Mouse (Mus musculus): ENCODE results near the gene Snx29. TPM values are rescaled to one million over a fixed set of nuclear protein-coding genes. Genes with fewer than 3 reads are reported as not detected.

Snx29 gene
- polyA plus RNA-seq, 1 experiment from 2014 or later: 6.9 TPM

GRCm38 (mm10) chr16:11323324-11324051, 780 bp downstream of the Snx29 start:
- no peak for TF ChIP-seq CTCF (IDR thresholded peaks at IDR 0.05; ENCODE audit: low read depth)

GRCm38 (mm10) chr16:11330081-11330800, 7.5 kb downstream of the Snx29 start:
- no peak for TF ChIP-seq CTCF (IDR thresholded peaks at IDR 0.05; ENCODE audit: low read depth)
- 65% methylated on average over 3 of the region's 3 CpGs for WGBS
- Histone ChIP-seq H3K4me1 (replicated peaks; ENCODE audit: insufficient read depth, low read length) (no peaks in the 10 kb centered on the region), H3K27ac (0 out of 2 replicates have a peak overlapping the region, but pooled peaks have one; percentile 31), H3K36me3 (ENCODE audit: insufficient read depth, low read length) (no peaks in the 10 kb centered on the region), H3K9ac (ENCODE audit: low read depth, low read length) (no peak overlapping the region), H3K27me3 (ENCODE audit: insufficient read depth, low read length) (no peaks in the 10 kb centered on the region), H3K9me3 (replicated peaks; ENCODE audit: low read length) (no peaks in the 10 kb centered on the region), H3K4me2 (ENCODE audit: low read length) (no peak overlapping the region), H3K4me3 (replicated peaks; ENCODE audit: low read depth, low read length) (no peak overlapping the region)
- 0 out of 2 replicates have a peak, but pooled peaks have one; percentile 52 for ATAC-seq (replicated peaks; ENCODE audit: low FRiP score, low read depth)
- DNase-seq (ENCODE audit: low spot score): no peak

More at GRCm38 (mm10) chr16:11323324-11324051, 780 bp downstream of the Snx29 start:
- H3K27me3 ChIP-seq (ENCODE audit: insufficient read depth, low read length): no peaks in the 10 kb centered on the region
- H3K4me2 ChIP-seq (ENCODE audit: low read length): peak overlapping the region; percentile 76
- DNase-seq (ENCODE audit: low spot score): peak; percentile 37
- H3K9ac ChIP-seq (ENCODE audit: low read depth, low read length): peak overlapping the region; percentile 75
- peak overlapping the region; percentile 85 for H3K27ac ChIP-seq
- peak; percentile 12; the same call in 1 of the 2 replicates for ATAC-seq (replicated peaks; ENCODE audit: low FRiP score, low read depth)
- no peaks in the 10 kb centered on the region for H3K9me3 ChIP-seq (replicated peaks; ENCODE audit: low read length)
- no peaks in the 10 kb centered on the region for H3K36me3 ChIP-seq (ENCODE audit: insufficient read depth, low read length)
- WGBS: 3% methylated on average over 17 of the region's 17 CpGs
- H3K4me1 ChIP-seq (replicated peaks; ENCODE audit: insufficient read depth, low read length): no peaks in the 10 kb centered on the region
- H3K4me3 ChIP-seq (replicated peaks; ENCODE audit: low read depth, low read length): peak overlapping the region; percentile 77

GRCm38 (mm10) chr16:11331030-11331429, 8.3 kb downstream of the Snx29 start:
- H3K4me3 ChIP-seq (replicated peaks; ENCODE audit: low read depth, low read length): no peak overlapping the region
- H3K4me2 ChIP-seq (ENCODE audit: low read length): no peak overlapping the region
- H3K27me3 ChIP-seq (ENCODE audit: insufficient read depth, low read length): no peaks in the 10 kb centered on the region
- no peak overlapping the region for H3K9ac ChIP-seq (ENCODE audit: low read depth, low read length)
- WGBS: 94% methylated on average over 1 of the region's 1 CpGs
- ATAC-seq (replicated peaks; ENCODE audit: low FRiP score, low read depth) (no peak), DNase-seq (ENCODE audit: low spot score) (no peak)
- TF ChIP-seq CTCF (IDR thresholded peaks at IDR 0.05; ENCODE audit: low read depth): no peak
- H3K27ac ChIP-seq: no peak overlapping the region
- no peaks in the 10 kb centered on the region for H3K4me1 ChIP-seq (replicated peaks; ENCODE audit: insufficient read depth, low read length)
- H3K36me3 ChIP-seq (ENCODE audit: insufficient read depth, low read length): no peaks in the 10 kb centered on the region
- no peaks in the 10 kb centered on the region for H3K9me3 ChIP-seq (replicated peaks; ENCODE audit: low read length)

- Histone ChIP-seq H3K4me1 (replicated peaks; ENCODE audit: insufficient read depth, low read length) (no peaks in the 10 kb centered on the region), H3K4me3 (replicated peaks; ENCODE audit: low read depth, low read length) (no peak overlapping the region), H3K9ac (ENCODE audit: low read depth, low read length) (no peak overlapping the region), H3K36me3 (ENCODE audit: insufficient read depth, low read length) (no peaks in the 10 kb centered on the region), H3K27me3 (ENCODE audit: insufficient read depth, low read length) (no peaks in the 10 kb centered on the region), H3K27ac (no peak overlapping the region; the same call in 1 of the 2 replicates), H3K4me2 (ENCODE audit: low read length) (no peak overlapping the region), H3K9me3 (replicated peaks; ENCODE audit: low read length) (no peaks in the 10 kb centered on the region)
- 78% methylated on average over 4 of the region's 4 CpGs for WGBS
- TF ChIP-seq CTCF (IDR thresholded peaks at IDR 0.05; ENCODE audit: low read depth): no peak
- no peak for ATAC-seq (replicated peaks; ENCODE audit: low FRiP score, low read depth)
- DNase-seq (ENCODE audit: low spot score): peak; percentile 35
These were observed 20.6 kb downstream of the Snx29 start for GRCm38 (mm10) chr16:11343292-11343815.

GRCm38 (mm10) chr16:11351903-11352302, 29.2 kb downstream of the Snx29 start:
- Histone ChIP-seq H3K27ac (no peak overlapping the region; the same call in 1 of the 2 replicates), H3K9ac (ENCODE audit: low read depth, low read length) (no peak overlapping the region), H3K4me2 (ENCODE audit: low read length) (no peak overlapping the region), H3K4me3 (replicated peaks; ENCODE audit: low read depth, low read length) (no peak overlapping the region), H3K9me3 (replicated peaks; ENCODE audit: low read length) (no peaks in the 10 kb centered on the region), H3K27me3 (ENCODE audit: insufficient read depth, low read length) (no peaks in the 10 kb centered on the region), H3K36me3 (ENCODE audit: insufficient read depth, low read length) (peaks cover 10% of the 10 kb centered on the region; the same call in 1 of the 2 replicates), H3K4me1 (replicated peaks; ENCODE audit: insufficient read depth, low read length) (no peaks in the 10 kb centered on the region)
- ATAC-seq (replicated peaks; ENCODE audit: low FRiP score, low read depth) (no peak), DNase-seq (ENCODE audit: low spot score) (no peak)
- 77% methylated on average over 7 of the region's 7 CpGs for WGBS
- no peak for TF ChIP-seq CTCF (IDR thresholded peaks at IDR 0.05; ENCODE audit: low read depth)

- no peak overlapping the region for H3K4me2 ChIP-seq (ENCODE audit: low read length)
- no peaks in the 10 kb centered on the region for H3K27me3 ChIP-seq (ENCODE audit: insufficient read depth, low read length)
- ATAC-seq (replicated peaks; ENCODE audit: low FRiP score, low read depth): no peak
These were observed 36.5 kb downstream of the Snx29 start for GRCm38 (mm10) chr16:11359173-11359572.

More at GRCm38 (mm10) chr16:11359173-11359572, 36.5 kb downstream of the Snx29 start:
- peaks cover 7% of the 10 kb centered on the region; the same call in 1 of the 2 replicates for H3K36me3 ChIP-seq (ENCODE audit: insufficient read depth, low read length)
- WGBS: 63% methylated on average over 5 of the region's 5 CpGs
- no peaks in the 10 kb centered on the region for H3K9me3 ChIP-seq (replicated peaks; ENCODE audit: low read length)
- H3K4me1 ChIP-seq (replicated peaks; ENCODE audit: insufficient read depth, low read length): no peaks in the 10 kb centered on the region; the same call in 1 of the 2 replicates
- no peak for TF ChIP-seq CTCF (IDR thresholded peaks at IDR 0.05; ENCODE audit: low read depth)
- H3K27ac ChIP-seq: no peak overlapping the region
- H3K4me3 ChIP-seq (replicated peaks; ENCODE audit: low read depth, low read length): no peak overlapping the region
- DNase-seq (ENCODE audit: low spot score): no peak
- H3K9ac ChIP-seq (ENCODE audit: low read depth, low read length): no peak overlapping the region

Data from kidney, postnatal 0 days (tissue).